Mouse (Mus musculus) stomach, postnatal 0 days (tissue): Measurements from ENCODE around the gene N4bp2l2. TPM values are rescaled to one million over a fixed set of nuclear protein-coding genes. Genes with fewer than 3 reads are reported as not detected.
A peak's percentile ranks its signal among the peaks of the same experiment; 100 is the strongest.

Experiments used
- ATAC-seq: fragments of 200-750 bp; cut with Nextera tagmentation; 2 replicates; pipeline ENCODE4 v1.8.0; 2017; ENCODE audit not compliant: low FRiP score, low TSS enrichment
- DNase-seq: peaks from one replicate; pipeline ENCODE4 v3.0.0-alpha.2; 2016; ENCODE audit warnings: low spot score
- H3K27ac ChIP-seq: fragments of 300-500 bp; sonication (generic); replicated peaks from 2 replicates; pipeline ENCODE4 v1.5.1; 2014; ENCODE audit warnings: mild to moderate bottlenecking, control low read depth
- H3K27me3 ChIP-seq: fragments of 300-500 bp; sonication (generic); 2 replicates; pipeline ENCODE4 v1.6.1; 2014; ENCODE audit warnings: low read length; ENCODE audit not compliant: control insufficient read depth, insufficient read depth
- H3K36me3 ChIP-seq: fragments of 300-500 bp; sonication (generic); 2 replicates; pipeline ENCODE4 v1.6.1; 2014; ENCODE audit warnings: low read length, mixed read lengths; ENCODE audit not compliant: control insufficient read depth, insufficient read depth
- H3K4me1 ChIP-seq: fragments of 300-500 bp; sonication (generic); replicated peaks from 2 replicates; pipeline ENCODE4 v1.6.1; 2014; ENCODE audit warnings: antibody characterized with exemption; ENCODE audit not compliant: control insufficient read depth, insufficient read depth
- H3K4me2 ChIP-seq: fragments of 300-500 bp; sonication (generic); replicated peaks from 2 replicates; pipeline ENCODE4 v1.6.1; 2014; ENCODE audit warnings: low read depth, mild to moderate bottlenecking, control low read depth, moderate library complexity
- H3K4me3 ChIP-seq: fragments of 300-500 bp; sonication (generic); 2 replicates; pipeline ENCODE4 v1.5.1; 2014; ENCODE audit warnings: low read depth, low read length, control low read depth
- H3K9ac ChIP-seq: fragments of 300-500 bp; sonication (generic); 2 replicates; pipeline ENCODE4 v1.6.1; 2014; ENCODE audit warnings: mild to moderate bottlenecking, low read length, control low read depth, mixed read lengths
- H3K9me3 ChIP-seq: fragments of 300-500 bp; sonication (generic); 2 replicates; pipeline ENCODE4 v1.6.1; 2016; ENCODE audit warnings: low read length; ENCODE audit not compliant: control insufficient read depth
- CTCF ChIP-seq: IDR thresholded peaks from 2 replicates; pipeline ENCODE4 v1.5.1; 2016; ENCODE audit warnings: antibody characterized with exemption, low read depth, mild to moderate bottlenecking, moderate library complexity
- EP300 ChIP-seq: optimal IDR thresholded peaks from 2 replicates; pipeline ENCODE3; 2016; ENCODE audit warnings: antibody characterized with exemption
- WGBS: fragments of 180-500 bp; shearing (Covaris S2); extraction: QIAGEN DNeasy Blood & Tissue Kit; methylation state at CpG from one replicate; pipeline ENCODE4 v1.1.7; 2014; 5-methylcytosine and 5-hydroxymethylcytosine counted together
- polyA plus RNA-seq: library from polyadenylated mRNA; unstranded; fragments of >200 nt; fragmentation: Nextera tagmentation; extraction: Ambion mirVana; gene quantifications from 2 replicates; pipeline ENCODE4 v1.2.1, GENCODE M21; 2015

N4bp2l2 gene
- polyA plus RNA-seq, 1 experiment from 2014 or later, result 32.1 TPM

GRCm38 (mm10) chr5:150570496-150571219 lies 95.3 kb downstream of the N4bp2l2 start:
- TF ChIP-seq EP300 (no peak), CTCF (no peak)
- Histone ChIP-seq H3K27ac (no peak overlapping the region), H3K4me3 (no peak overlapping the region), H3K4me2 (no peak overlapping the region), H3K36me3 (peaks cover 10% of the 10 kb centered on the region; the same call in 1 of the 2 replicates), H3K4me1 (no peaks in the 10 kb centered on the region), H3K27me3 (no peaks in the 10 kb centered on the region), H3K9me3 (no peaks in the 10 kb centered on the region), H3K9ac (no peak overlapping the region)
- DNase-seq (no peak), ATAC-seq (no peak)
- WGBS, result 65% methylated on average over 11 of the region's 11 CpGs

- ATAC-seq (no peak), DNase-seq (no peak)
- no peak overlapping the region for H3K27ac ChIP-seq
- H3K4me3 ChIP-seq, result no peak overlapping the region
- no peak overlapping the region for H3K4me2 ChIP-seq
- H3K27me3 ChIP-seq, result no peaks in the 10 kb centered on the region
- H3K4me1 ChIP-seq, result no peaks in the 10 kb centered on the region
- no peak overlapping the region for H3K9ac ChIP-seq
- 88% methylated on average over 5 of the region's 5 CpGs for WGBS
- no peaks in the 10 kb centered on the region for H3K9me3 ChIP-seq
- H3K36me3 ChIP-seq, result peaks cover 12% of the 10 kb centered on the region; the same call in 1 of the 2 replicates
- TF ChIP-seq CTCF (no peak), EP300 (no peak)
These were observed 99.0 kb downstream of the N4bp2l2 start for GRCm38 (mm10) chr5:150566971-150567370.

- Histone ChIP-seq H3K9ac (no peak overlapping the region), H3K27ac (0 out of 2 replicates have a peak overlapping the region, but pooled peaks have one; percentile 18), H3K4me2 (no peak overlapping the region), H3K9me3 (no peaks in the 10 kb centered on the region), H3K4me3 (no peak overlapping the region), H3K27me3 (no peaks in the 10 kb centered on the region), H3K36me3 (peaks cover 12% of the 10 kb centered on the region; the same call in 1 of the 2 replicates), H3K4me1 (no peaks in the 10 kb centered on the region)
- 36% methylated on average over 3 of the region's 3 CpGs for WGBS
- DNase-seq, result peak; percentile 14
- TF ChIP-seq CTCF (no peak), EP300 (no peak)
- 0 out of 2 replicates have a peak, but pooled peaks have one; percentile 11 for ATAC-seq
These were observed 99.8 kb downstream of the N4bp2l2 start for GRCm38 (mm10) chr5:150566226-150566625.

DNA sequence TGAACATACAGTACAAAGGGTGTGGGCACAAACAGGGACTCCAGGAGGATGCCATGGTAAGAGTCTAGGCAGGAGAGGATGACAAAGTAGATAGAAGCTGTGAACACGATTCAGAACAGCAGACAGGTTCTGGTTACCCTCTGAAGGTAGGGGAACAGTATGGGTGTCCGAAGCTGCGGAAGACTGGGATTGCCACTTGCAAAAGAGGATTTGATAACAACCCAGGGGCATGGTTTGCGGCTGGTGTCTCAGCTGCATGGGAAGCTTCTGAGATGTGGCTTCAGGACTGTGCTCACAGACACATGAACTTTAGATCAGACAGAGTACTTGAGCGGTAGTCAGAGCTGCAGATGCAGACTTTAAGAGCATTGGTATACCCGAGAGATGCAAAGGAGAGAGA lies 101.6 kb downstream of the N4bp2l2 start:
- Histone ChIP-seq H3K27ac (no peak overlapping the region), H3K4me2 (no peak overlapping the region), H3K9ac (no peak overlapping the region), H3K27me3 (no peaks in the 10 kb centered on the region), H3K4me1 (no peaks in the 10 kb centered on the region), H3K4me3 (no peak overlapping the region), H3K9me3 (no peaks in the 10 kb centered on the region), H3K36me3 (peaks cover 14% of the 10 kb centered on the region; the same call in 1 of the 2 replicates)
- no peak for ATAC-seq
- peak; percentile 4 for DNase-seq
- WGBS, result 94% methylated on average over 6 of the region's 6 CpGs
- TF ChIP-seq CTCF, result no peak

DNA sequence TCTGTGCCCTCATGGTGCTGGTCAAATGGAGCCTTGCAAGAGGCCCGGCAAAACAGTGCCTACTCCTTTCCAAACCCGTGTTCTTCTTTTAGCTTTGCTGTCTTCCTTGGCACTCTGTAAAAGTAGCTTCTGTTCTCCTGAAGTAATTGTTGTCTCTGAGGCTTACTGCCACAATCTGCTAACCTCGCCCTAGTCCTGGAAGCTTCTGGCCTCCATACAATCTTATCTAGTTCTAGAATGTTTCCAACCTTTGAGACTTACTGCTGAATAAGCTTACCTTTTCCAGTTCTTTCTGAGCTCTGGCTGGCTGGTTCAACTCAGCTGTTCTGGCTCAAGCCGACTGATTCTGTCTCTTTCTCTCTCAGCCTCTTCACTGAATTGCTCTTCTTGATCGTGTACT lies 104.2 kb downstream of the N4bp2l2 start:
- no peak for TF ChIP-seq EP300
- no peak for TF ChIP-seq CTCF
- DNase-seq (peak; percentile 28), ATAC-seq (peak; percentile 58)
- no peaks in the 10 kb centered on the region for H3K4me1 ChIP-seq
- 0 out of 2 replicates have a peak, but pooled peaks cover 5% of the 10 kb centered on the region for H3K36me3 ChIP-seq
- no peak overlapping the region for H3K4me2 ChIP-seq
- no peak overlapping the region for H3K4me3 ChIP-seq
- no peaks in the 10 kb centered on the region for H3K9me3 ChIP-seq
- H3K27me3 ChIP-seq, result no peaks in the 10 kb centered on the region
- WGBS, result 77% methylated on average over 5 of the region's 5 CpGs
- no peak overlapping the region for H3K9ac ChIP-seq
- H3K27ac ChIP-seq, result no peak overlapping the region

DNA sequence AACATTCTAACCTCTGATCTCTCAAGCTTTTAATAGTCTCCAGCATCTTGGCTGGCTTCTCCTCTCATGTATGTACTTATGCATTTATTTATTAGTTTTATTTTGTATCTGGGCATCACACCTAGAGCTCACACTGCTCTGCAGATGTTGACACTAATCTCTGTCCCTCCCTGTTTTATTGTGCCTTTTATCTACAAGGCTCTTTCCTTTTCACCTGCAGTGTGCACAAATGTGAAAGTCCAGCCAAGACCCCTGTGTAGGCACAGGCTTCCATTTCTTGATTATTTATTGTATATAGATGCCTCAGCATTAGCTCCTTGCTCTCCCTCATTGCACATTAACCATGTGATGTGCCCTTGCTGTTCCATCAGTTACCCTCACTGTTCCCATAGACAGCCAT lies 104.6 kb downstream of the N4bp2l2 start:
- Histone ChIP-seq H3K4me1 (no peaks in the 10 kb centered on the region), H3K4me3 (no peak overlapping the region), H3K36me3 (0 out of 2 replicates have a peak, but pooled peaks cover 5% of the 10 kb centered on the region), H3K9me3 (no peaks in the 10 kb centered on the region), H3K4me2 (no peak overlapping the region), H3K27me3 (no peaks in the 10 kb centered on the region), H3K27ac (no peak overlapping the region), H3K9ac (no peak overlapping the region)
- ATAC-seq (0 out of 2 replicates have a peak, but pooled peaks have one; percentile 35), DNase-seq (no peak)
- TF ChIP-seq CTCF (no peak), EP300 (no peak)
